Mouse (Mus musculus): ENCODE data around the gene Dlg2.

The Dlg2 gene

DNA sequence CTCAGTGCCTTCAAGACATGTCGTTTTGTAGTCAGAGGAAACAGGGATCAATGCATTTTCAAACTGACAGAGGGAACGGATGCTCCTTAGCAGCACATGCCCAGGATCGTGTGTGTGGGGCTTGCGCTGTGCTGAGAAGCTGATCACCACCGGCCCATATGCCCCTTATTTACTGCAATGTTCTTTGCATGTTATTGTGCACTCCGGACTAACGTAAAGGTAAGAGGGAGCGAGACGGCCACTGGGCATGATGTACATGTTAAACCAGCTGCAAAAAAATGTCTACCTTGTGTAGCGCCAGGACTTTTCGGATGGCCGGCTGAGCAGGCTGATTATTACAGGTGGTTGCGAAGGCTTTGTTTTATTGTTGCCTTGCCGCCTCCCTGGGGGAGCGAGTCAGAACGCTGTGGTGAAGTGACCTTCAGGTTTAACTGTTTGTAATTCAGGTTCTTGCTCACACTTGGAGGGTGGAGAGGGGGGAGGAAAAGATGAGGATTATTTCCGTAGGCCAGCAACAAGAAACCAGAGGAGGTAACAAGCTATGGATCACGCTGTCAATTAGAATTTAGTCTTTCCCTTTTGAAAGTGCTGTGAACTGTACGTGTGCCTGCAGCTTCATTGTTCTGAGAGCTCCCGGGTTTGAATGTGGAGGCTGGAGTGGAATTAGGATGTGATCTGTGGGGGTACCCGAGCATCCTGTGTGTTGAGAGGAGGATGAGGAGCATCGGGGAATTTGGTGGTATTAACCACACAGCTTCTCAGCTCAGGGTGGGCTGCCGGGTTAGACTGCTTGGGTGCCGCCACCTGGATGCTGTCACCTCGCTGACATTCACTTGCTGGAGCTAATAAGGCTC lies 614.6 kb downstream of the Dlg2 start:
- DNase-seq, result peak in 1 of 2 experiments; percentile 4

DNA sequence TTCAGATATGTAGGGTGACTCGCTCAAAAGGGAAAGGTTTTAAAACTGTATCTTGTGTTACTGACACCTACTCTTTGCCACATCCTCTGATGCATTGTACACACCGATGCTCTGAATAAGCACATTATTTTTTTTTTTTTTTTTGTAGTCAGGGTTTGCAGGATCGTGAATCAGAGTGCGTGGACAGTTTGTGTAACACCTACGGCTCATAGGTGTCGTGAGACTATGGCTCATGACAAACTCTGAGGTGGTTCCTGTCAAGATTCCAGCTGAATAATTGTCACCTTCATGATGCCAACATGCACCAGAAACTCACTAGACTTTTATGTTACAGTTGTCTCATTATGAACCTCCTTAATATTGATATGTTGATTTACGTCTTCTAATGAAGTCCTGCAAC lies 620.0 kb downstream of the Dlg2 start:
- no peak for DNase-seq

DNA sequence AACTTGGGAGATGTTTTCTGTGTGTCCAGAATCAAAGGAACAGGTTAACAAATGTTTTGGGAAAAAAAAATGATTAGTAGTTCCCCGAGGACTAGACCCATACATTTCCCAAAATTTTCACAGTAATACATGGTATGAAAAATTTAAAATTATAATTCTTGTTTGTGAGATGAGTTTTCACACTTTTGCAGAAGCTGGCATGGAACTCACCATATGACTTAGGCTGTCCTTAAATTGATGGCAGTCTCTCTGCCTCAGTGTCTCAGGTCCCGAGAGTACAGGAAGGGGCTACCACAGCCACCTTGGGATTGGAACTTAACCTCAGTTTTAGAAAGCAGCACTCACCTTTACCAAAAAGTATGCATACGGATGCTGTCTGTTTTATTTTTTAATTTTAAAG lies 622.0 kb downstream of the Dlg2 start:
- no peak for DNase-seq

DNA sequence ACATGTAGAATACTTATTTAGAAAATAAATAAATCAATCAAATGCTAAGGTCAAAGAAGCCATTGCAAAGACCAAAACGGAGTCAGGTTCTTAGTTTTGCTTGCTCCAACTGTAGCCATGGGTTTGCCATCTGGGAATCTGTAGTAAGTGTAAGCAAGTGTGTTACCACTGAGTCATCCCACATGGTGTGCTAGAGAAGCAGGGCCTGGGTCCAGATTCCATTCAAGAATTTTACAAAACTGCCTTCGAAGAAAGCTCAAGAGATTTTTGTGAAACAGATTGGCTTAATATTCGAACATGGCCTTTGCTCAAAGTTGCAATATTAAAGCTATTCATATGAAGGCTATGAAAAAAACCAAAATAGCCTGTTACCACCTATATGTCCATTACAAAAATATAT lies 633.1 kb downstream of the Dlg2 start:
- no peak for DNase-seq

DNA sequence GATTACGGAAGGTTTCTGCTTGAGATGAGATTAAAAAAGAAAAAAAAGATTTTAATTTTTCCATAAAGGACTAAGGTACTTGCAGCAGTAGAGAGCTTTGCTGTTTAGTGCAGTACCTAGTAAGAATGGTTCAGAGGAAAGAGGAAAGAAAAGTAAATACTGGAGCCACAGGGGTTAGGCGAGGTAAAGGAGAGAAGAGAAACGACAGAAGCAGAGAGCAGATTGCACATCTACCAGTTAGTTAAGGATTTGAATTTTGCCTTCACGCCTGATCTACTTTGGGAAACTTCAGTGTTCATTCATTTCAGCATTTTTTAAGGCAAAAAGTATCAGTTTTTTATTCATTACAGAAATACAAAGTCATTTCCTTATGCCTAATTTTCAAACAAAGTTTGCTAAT lies 655.7 kb downstream of the Dlg2 start:
- DNase-seq, result no peak

DNA sequence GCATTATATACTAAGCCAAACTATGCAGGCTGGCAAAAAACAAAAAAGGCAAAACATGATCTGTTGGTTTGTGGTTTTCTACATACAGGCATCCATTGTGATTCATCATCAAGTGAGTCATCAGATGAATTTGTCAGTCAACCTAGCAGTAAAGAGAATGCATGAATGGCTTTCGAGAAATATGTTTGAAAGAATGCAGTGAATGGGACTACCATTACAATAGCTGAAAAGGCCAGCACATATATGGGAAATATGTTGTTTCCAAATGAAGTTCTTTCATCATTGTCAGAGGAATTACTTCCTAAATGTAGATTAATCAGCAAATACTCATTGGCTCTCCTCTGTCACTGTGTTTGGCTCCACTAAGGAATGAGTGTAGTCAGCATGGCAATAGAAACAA lies 677.6 kb downstream of the Dlg2 start:
- DNase-seq, result no peak

DNA sequence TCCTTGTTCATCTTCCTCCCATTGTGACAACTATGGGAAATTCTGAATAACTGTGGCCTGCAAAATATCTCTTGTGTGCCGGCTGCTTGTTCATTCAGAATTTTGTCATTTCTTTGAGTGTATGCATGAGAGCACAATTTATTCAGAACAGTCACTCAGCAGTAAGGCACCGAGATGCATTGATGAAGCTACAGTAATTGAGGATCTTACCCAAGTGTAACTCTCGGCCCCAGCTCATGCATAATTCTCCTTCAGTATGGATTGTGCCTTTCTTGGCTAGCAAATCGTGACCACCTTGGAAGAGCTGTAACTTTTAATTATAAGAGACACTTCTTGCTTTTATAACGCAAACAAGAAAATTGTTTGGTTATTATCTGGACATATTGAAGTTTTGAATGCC lies 682.7 kb downstream of the Dlg2 start:
- DNase-seq, result no peak

DNA sequence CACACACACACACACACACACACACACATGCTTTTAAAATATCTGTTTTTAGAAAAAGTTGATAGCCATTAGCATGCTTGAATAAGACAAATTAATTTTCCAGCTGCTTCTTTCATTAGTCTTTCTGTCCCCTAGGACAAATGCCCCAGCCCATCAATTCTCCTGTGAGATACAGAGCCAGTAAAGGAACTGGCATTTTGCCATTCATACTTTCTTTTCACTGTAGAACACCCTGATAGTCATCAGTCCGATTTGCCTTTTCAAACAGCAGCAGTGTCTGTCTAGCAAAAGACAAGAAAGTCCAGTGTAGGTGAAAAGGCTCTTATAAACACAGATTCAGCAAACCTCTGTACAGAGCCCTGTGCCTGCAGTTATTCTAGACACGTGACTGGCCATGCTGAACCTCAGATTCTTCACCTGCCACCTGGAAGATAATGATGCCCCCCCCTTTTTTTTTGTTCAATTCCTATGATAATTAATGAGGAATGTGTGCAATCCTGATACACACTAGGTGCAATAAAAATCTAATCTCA lies 685.2 kb downstream of the Dlg2 start:
- no peak for DNase-seq

DNA sequence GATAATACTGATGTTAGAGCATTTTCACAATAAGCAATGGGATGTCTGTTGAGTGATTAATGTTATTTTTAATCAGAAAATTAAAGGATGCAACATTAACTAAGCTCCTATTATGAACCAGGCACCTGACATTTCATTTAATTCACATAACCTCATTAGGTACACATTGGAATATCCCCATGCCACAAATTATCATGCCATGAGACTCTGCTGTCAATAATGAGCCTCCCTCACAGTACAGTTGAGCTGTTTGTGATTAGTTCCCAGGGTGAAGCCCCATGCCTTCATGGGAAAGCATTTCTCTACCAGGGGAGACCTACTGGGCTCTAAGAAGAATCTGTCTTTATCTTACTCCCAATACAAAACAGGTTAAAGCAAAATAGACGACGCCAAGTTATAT lies 697.1 kb downstream of the Dlg2 start:
- DNase-seq, result no peak

DNA sequence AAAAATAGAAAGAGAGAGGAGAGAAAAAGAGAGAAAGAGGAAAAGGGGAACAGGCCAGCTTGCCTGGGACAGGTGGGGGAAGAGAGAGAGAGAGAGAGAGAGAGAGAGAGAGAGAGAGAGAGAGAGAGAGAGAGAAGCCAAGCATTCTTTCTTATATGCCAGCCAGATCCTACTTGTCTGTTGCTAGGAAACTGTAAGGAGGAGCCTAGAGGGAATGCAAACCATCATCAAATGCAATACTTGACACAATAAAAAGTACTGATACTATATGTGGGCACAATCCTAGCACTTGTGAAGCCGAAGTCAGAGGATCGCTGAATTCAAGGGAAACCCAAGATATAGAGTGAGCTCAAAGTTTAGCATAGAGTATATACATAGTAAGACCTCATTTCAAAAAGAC lies 711.7 kb downstream of the Dlg2 start:
- DNase-seq, result no peak

DNA sequence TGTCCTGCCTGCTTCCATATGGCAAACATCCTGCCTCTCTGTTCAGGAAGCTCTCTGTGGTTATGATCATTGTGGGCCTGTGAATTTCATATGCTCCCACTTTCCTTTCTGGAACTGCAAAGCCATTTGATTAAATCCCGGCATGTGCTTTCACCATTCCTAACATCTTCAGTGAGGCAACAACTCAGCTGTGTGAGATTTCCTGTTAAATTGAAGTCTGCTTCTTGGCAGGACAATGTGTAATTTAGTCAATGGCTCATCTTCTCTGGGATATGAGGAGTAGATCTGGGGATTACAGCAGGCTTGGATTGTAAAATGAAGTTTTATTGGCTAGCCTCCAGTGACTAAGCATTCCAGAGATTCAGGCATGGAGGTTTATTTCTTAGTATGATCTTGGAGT lies 722.9 kb downstream of the Dlg2 start:
- no peak for DNase-seq

DNA sequence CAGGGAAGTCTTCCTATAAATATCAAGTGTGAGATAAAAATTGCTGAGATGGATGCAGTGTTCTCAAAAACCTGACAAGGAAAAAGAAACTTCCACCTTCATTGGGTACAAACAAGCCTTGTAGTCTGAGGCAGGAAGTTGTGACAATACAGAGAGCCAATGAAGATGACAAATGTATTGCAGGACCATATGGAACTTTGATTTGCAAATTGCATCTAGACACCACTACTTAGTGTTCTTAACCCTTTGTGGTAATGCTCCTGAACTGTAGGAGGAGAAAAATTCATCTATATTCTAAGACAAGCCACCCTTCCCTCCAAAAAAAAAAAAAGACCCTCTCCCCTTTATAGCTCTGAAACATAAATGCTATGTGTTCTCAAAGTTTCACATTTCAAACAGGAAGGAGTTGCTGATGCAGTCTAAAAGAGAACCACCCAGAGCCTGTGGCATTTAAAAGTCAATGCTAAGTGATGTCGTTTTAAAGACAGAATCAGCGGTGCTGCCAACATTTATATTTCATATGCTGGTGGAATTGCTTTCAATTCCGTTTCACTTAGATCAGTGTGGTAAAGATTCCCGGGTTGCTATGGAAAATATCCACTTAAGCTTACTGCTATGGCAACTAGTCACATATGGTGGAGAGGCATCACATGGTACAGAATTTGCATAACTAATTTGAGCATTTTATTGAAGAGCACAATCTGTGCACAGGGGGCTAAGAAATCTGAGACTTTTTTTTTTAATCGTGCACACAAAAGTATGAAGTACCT lies 731.8 kb downstream of the Dlg2 start:
- no peak for DNase-seq

DNA sequence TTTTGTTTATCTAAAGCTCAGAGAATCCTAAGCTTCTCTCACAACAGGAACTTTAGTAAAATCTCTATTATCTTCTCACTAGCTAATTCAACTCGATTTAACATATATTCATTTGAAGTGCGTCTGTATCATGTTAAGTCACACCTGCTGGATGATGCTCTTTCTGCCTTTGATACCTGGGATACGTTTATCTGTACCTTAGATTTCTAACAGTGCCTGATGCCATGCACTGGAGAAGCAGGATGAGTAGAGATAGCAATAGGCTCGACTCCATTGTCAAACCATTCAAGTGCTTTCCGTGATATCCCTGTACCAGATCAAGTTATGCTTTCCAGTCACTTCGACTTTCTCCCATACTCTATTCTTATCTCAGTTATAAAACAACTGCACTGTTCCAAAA lies 732.5 kb downstream of the Dlg2 start:
- DNase-seq, result no peak

DNA sequence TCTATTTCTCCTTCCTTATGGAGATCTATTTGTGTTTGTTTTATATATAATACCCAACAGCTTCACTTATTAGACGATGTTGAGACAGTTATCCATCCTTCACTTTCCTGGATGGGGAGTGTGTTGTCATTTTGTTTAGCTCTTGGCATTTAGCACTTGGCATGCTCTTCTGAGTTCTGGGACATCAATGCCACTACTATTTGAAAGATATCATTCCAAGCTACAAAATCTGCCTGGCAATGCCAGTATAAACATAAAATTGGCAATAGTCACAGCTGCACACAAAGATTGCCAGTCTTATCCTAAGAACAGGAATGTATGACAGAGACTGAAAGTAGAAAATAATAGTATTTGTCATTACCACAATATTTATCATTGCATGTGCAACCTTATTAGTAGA lies 735.8 kb downstream of the Dlg2 start:
- no peak for DNase-seq

DNA sequence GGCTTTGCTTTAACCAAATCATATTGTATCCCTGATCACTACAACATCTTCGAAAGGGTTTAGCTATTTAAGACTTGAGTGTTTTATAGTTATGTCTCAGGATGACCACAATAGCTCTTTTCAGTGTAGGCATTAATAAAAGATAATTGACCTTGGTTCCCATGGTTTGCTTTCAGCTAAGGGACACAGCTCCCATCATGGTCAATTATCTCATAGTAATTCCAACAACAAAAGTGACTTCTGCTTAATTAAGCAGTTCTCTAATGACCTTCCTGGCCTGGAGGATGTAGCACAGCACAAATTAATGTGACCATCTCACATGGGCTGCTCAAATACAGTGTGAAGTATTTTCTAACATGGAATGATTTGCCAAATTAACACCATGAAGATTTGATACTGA lies 738.4 kb downstream of the Dlg2 start:
- no peak for DNase-seq

DNA sequence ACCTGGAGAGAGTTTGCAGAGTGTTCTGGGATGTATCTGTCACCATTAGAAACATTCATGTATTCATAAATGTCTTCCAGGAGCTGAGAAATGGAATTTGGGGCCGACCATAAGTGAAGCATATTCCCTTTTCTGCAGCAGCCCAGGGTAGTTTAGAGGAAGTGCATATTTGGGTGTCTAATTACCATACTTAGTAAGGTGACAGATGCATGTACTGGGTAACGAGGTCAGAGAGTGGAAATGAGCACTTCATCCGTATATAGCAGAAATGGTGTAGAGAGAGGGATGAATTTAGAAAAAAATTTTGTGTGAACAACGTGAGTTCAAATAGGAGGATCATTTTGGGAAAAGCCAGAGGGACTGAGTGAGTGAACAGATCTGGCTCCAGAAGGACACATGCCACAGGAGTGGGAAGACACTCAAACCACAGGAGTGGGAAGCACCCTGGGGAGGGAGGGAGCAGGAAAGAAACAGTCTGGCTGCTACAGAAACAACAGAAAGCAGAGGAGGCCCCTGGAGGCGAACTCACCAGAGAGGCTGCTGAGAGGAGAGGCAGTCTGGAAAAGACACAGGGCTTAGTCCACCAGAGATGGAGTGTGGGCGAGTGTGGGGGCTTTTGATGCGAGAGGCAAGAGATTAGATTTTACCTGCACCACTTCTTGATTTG lies 742.0 kb downstream of the Dlg2 start:
- DNase-seq, result no peak

DNA sequence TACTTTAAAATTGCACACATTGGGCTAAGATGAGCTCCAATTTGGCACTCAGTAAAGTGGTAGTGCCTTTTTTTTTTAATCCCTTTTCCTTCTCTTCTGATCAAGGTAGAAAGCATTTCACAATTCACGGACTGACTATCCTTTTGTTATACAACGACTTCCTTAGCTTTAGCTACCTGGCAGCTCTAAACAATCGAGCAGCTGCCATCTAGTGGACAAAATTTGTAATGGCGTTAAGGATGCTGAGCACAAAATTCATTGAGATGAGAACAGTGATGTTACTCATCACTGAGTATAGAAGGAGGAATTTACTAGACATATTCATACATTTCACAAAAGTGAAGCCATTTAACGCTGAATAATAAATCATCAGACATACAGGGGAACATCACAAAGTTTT lies 750.0 kb downstream of the Dlg2 start:
- peak; percentile 41 to 70 for DNase-seq

DNA sequence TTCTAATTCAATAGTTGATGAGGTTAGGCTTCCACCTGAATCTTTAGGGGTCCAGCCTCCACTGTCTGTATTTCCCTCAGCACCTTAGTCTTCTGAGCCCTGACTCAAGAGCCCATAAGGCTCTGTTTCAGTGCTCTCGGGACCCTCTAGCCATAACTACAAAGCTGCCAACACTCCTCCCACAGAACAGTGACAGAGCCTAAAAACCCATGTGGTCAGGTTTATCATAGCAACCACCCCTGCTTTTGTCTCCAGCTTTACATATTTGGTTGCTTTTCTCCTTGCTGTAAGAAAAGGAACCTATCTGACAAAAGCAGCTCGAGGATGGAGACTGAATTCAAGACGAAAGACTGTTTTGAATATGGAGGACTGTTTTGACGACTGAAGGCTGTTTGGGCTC lies 765.2 kb downstream of the Dlg2 start:
- no peak for DNase-seq

DNA sequence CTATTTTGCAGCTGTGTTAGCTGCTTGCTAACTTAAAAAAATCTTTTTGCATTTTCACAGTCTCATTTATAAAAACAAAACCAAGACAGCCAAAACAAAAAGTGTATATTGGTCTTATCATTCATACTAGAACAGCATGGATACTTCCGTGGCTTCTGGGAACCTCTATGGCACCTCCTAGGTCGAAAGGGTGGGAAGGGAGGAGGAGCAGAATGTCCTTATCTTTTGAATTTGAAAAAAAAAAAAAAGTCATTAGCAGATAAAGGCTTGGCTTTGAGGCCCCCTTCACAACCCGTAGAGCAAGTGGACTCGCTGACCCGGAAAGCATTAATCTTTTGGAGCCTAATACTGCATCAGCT lies 785.2 kb downstream of the Dlg2 start:
- no peak for DNase-seq

DNA sequence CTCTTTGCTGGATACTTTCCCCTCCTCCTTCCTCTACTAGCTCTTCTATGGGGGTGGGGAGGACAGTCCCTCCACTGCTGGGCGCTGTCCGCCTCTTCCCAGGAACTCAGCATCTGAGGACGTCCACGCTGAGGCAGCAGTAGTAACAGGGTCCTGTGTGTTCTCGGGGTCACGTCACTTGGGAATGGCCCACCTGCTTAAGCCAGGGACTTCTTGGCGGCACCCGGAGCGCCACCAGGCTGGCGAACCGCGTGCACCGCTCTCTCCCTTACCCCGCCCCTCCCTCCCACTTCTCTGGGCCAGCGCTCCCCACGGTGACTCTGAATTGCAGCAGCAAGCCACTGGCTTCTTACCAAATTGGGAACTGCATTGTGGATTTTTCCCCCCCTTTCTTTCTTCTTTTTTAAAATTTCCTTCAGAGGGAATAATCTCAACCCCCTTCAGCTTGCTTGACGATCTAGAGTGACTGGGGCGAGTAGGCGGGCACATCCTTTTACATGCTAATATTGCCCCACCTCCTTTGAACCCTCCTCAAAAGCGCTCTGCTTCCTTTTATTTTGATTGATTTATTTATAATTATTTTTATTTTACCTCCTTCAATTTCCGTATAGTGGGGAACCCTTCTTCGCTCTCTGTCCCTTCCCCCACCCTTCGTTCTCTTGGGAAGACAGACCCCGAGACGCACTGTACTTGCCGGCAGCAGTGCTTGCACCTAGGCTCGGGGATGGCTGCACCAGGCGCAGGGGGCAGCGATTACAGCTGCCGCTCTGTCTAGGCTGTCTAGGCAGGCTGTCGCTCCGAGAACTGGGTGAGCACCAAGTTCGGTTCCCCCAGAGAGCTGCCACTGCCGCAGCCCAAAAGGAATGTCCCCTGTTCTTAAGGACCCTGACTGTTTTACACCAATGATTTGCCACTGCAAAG lies 785.8 kb downstream of the Dlg2 start:
- peak; percentile 45 to 57 for DNase-seq

DNA sequence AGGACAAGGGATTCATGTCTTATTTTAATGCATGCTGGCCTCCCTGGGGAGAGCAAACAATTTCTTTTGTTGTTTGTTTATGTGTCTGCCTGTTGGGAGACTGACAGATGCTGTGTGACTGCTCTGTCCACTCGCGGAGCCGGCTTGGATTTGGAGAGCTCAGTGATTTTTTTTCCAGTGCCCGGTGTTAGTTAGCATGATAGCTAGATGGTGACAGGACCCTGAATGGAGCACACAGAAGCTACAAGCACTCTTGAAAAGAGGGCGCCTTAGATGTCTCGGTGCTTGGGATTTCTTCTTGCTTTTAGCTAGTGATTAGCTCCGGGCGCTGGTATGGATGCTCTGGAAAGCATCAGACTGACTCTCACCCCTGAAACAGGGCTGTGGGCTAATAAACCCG lies 786.5 kb downstream of the Dlg2 start:
- peak; percentile 14 to 39 for DNase-seq

DNA sequence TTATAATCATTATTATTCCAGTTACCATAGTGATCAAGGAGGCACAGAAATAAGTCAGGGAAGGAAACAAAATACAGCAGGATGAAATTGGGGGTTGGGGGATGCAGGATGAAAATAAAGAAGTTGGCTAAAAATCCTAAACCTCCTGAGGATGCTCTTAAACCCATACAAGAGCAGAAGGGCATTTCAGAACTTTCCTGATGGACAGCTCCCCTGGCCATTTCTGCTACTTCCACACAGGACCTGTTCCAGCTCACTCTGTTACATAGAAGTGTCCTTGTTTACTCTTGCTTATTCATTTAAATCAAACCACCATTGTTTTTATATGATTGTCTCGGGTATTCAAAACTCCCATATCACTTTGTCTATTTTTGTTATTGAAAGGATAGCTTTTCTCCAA lies 791.3 kb downstream of the Dlg2 start:
- DNase-seq, result no peak

DNA sequence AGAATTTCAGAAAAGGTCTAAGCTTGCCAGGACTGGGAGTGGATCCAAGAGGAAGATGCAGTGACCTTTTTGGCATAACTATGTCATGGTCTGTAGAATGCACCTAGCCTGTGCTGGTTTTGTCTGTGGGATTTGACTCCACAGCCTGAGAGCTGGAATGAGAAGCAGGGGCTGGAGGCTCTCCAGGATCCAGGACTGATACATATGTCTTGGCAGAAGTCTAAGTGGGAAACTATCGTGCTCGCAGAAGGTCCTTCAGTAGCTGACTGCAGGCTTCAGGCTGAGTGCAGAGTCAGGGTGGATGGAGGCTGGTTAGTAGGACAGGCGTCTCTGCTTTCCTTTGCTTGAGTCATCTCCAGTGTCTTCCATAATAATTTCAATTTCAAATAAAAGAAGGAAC lies 807.7 kb downstream of the Dlg2 start:
- peak; percentile 88 to 93 for DNase-seq

All from cerebellum, postnatal 36 days (tissue).